Mouse (Mus musculus) cerebral cortex, adult 2 months (tissue): Measurements from ENCODE around the gene Gpx8.

Source experiments
- WGBS: fragments of 180-500 bp; shearing (Covaris S2); methylation state at CpG from one replicate; pipeline ENCODE4 v1.1.7; 2018; 5-methylcytosine and 5-hydroxymethylcytosine counted together

Gene Gpx8

DNA sequence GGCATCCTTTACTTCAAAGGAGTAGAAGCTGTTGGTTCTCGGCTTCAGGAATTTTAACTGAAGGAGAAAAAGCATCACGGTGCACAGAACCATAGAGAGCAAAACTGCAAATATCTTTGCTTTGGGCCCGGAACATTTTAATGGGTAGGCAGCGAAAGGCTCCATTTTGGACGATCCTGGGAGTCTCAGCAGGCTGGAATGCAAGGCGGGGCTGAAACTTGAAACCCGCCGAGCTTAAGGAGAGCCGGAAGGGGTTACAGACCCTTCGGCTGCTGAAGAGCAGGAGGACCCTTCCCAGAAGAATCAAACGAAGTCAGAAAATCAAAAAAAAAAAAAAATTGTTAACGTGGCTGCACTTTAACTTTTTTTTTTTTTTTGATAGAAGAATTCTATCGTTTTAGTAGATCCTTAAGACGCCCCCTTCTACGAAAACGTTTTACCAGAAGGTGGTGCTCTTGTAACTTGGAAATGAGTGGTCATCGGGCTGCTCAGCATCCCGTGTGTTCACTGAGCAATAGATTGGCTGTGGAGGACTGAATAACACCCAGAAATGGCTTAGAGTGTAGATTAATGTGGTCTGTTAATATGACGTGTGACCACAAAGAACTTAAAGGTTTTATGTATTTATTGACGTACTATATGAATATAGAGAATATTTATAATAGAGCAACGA is at the start of gene Gpx8:
Gene Gpx8 (minus strand): TSS at position 200 of the 673 bp plus-strand sequence.
- 2% methylated on average over 21 of the region's 21 CpGs for WGBS

DNA sequence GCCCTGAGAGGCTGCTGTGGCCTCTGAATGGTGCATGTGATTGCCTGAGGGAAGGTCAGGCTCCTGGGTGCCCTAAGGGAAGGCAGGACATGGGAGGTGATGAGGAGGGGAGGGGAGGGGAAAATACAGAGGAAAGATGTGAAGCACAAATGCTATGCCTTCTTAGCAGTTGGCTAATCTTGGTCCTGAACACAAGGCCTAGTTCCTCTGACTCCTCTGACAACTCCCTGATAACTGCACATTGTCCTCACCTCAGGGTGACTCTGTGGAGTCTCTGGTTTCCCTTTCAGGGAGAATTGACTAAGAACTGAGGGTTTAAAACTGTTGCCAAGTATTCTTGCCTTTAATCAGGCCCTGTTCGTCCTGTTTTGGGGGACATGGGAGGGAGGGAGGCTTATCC is 48.4 kb upstream of the Gpx8 start:
- WGBS: 79% methylated on average over 1 of the region's 1 CpGs

DNA sequence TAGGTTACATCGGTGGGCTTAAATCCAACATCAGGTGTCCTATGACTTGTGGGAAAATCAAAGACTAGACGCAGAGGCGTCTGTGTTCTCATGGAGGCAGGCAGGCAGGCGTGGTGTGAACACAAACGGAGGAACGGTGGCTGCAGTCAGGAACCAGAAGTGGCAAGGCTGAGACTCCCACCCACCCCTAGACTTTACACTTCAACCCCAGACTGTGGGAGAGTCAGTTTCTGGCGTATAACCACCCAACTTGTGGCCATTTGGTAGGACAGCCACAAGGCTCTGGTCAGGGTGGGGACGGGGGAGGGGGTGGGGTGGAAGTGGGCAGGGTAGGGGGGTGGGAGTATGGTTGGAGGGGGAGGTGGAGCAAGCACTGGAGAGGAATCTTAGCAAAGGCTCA is 44.3 kb upstream of the Gpx8 start:
- 75% methylated on average over 8 of the region's 8 CpGs for WGBS

DNA sequence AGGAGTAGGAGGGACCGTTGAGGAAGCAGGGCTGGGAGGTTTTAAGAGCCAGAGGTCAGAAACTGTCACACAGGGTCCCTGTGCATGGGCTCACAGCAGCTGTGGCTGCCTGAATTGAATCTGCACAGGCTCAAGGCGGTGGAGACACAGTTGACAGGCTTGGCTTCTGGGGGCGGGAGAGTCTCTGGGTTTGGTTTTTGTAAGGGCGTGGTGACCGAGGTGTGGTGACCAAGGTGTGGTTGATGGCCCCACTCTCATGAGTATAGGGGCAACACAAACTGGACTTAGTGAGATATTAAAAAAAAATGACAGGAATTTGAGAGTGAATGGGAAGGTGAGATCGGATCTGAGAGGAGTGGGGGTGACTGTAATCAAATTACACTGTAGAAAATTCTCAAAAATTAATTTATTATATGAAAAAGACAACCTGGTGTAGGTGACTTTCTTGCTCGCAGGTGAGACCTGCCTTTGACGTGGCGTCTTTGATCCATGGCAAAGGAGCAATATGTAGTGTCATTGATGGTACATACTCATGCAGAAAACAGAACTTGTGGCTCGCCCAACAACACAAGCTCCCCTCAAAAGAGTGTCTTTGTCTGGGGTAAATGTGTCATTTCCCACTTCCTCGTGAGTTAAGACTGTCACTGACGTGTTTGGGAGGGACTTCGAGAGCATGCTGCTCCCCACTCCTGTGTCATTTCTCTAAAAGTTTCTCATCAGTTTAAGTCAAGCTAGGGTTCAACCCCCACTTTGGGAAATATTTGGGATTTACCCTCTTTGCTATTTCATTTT is 41.2 kb upstream of the Gpx8 start:
- WGBS: 87% methylated on average over 13 of the region's 13 CpGs

DNA sequence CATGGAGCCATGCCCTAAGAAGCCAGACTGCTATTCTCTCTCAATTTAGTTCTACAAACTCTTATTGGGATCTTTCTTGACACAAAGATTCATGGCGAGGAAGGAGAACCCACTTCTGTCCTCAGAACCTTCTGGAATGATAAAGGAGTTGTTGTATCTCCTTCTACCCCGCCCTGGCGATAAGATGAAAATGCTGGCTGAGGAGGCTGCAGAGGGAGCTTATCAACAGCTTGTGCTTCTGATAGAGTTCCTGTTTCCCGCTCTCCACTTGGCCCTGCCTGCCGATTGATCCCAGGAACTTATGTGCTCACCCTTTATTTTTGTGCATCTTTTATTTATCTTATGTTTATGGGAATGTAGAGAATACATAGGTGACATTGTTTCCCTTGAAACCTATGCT is 38.5 kb upstream of the Gpx8 start:
- WGBS: 83% methylated on average over 5 of the region's 5 CpGs

DNA sequence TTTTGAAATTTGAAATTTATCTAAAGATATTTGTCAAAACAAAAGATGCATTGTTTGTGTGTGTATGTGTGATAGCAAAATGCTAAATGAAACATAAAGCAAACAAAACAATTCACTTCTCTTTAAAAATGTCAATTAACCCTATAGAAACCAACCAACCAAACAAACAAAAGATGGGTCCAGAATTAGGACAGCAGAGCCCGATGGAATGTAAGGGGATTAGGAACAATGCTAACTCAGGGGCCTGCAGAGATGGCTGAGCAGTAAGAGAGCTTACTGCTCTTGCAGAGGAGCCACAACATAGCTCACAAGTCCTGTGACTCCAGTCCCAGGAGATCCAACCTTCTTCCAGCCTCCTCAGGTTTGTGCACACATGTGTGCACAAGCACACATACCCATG is 35.9 kb upstream of the Gpx8 start:
- 38% methylated on average over 1 of the region's 1 CpGs for WGBS

DNA sequence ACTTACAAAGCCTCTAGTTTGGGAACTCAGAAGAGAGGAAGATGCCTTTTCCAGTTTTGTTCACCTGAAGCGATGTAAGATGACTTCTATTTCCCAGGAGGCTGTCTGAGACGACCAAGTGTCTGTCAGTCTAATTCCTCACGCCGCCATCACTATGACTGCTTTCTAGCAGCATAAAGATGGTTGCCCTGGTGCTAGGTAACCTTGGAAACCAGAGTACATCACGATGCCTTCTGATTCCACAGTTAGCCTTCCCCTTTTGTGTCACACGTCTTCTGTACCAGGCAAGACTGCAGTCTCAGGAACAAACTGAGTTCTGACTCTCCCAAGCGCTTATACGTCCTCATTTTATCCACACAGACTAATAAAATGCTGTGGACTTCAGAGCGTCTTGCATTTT is 32.8 kb upstream of the Gpx8 start:
- WGBS: 63% methylated on average over 9 of the region's 9 CpGs

DNA sequence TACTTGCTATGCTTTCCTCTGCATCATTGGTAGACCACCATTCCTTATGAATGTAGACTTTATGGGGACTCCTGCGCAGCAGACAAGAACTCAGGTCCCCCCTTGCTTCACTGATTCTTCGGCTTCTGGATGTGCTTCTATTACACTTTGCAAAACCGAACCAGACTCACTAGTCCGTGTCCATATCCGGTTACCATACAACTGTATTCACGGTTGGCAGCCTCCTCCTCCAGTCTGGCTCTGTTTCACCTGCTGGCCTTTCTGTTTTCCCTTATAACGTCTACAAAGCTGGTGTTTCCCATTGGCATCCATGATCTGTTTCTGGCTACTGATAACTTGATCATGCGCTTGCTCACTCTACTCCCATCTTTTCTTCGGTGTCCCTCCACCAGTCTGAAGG is 18.3 kb upstream of the Gpx8 start:
- WGBS: 86% methylated on average over 9 of the region's 9 CpGs

DNA sequence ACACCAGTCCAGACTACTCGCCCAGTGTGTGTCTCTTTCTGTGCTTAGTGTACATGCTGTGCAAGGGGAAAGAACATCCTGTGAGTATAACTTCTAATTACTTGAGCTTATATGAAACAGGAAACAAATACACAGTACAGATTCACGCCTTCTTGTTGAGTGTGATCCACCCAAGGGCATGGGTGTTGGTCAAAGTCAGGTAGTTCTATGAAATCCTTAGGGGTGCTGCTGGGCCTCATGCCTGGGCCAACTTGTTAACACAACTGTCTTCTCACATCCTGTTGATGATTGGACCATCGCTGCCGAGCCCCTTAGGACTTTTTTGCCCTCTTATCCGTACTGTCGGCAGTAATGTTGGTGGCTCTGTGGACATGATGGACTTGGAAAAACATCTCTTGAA is 15.5 kb upstream of the Gpx8 start:
- 87% methylated on average over 6 of the region's 6 CpGs for WGBS

DNA sequence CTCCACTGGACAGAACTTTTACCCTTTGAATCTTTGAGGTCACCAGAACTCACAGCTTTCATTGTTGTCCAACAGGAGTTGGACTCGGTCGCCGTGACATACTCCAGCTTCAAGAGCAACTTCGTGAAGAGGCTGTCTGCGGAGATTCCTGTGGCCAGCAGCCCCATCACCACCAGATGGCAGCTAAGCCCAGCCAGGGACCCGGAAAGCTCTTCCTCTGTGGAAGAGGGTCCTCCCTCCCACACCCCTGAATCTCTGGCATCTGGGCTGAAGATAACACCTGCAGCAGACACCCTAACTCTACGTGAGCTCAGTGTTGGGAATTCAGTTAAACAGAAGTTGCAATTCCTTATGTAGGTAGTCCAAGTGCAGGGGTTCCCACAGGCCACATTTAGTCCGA is 9.6 kb upstream of the Gpx8 start:
- WGBS: 51% methylated on average over 8 of the region's 8 CpGs

DNA sequence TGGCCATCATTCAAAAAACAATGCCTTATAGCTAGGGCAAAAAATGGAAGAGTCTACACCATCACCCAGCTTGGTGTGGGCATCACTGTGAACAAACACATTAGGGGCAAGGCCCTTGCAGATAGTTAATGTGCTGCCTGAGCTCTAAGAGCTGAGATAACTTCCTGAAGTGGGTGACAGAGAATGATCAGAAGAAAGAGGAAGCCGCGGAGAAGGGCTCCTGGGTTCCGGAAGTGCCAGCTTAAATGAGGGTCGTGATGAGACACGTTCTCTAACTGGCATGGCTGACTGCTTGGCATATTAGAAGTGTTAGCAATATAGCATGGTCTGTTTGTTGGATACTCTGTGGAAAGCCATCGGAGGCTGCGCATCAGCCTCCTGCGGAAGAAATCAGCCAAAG is 8.0 kb upstream of the Gpx8 start:
- 94% methylated on average over 8 of the region's 8 CpGs for WGBS

DNA sequence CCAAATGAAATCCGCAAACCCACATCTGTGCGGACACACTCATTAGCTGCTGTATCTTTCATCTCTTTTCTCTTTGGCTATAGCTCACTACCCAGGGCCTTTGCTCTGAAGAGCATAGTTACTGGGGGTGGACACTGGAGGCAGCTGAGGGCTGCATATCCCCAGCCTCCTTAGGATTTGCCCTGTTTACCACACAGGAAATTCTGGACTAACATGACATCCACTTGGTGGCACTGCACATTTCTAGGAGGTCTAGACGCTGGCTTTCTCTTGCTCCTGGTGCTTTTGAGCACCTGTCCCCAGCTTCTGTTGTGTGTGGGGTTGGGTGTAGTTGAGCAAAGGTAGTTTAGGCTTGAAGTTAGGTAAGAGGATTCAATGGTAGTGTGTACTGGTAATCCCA is 1.4 kb upstream of the Gpx8 start:
- 70% methylated on average over 3 of the region's 3 CpGs for WGBS

DNA sequence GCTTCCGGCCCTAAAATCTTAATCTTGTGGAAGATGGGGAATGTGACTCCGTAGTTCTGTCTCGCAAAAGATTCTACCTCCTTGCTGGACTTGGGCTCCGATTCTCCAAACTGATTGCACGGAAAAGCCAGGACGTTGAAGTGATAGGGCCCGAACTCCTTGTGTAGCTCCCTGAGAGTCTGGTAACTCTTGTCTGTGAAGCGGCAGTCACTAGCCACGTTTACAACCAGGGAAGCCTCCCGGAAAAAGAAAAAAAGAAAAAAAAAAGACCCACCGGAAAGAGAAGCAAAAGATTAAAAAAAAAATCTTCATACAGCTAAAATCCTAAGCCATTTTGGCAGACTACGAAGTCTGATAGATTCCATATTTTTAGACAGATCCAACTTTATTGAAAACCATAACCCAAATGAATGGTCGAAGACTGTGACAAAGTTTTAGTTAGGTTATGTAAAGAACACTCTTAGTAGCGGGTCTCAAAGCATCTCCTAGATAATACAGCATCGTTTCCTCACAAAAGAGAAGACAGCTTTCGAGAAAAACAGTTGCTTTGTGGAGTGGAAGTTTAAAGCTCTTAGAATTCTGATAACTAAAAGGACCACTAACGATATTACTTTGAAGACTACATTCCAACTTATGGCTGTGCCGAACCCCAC is 626 bp downstream of the Gpx8 start:
- WGBS: 44% methylated on average over 18 of the region's 18 CpGs

DNA sequence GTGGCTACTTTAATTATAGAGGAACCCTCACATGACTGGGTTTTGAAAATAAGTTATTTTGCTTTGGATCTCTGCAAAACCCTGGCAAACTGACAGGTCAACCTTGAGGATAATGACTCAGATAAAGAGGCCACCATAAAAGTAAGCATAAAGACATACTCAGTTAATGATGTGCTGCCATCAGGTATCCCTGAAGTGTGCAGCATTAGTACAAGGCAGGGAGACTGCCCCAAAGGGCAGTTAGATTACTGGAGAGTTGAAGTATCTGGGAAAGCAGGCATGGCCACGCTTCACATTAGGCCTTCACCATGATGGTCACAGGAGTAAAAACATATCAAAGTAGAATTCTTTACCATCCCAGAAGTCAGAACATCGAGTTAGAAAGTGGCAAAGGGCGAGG is 1.3 kb downstream of the Gpx8 start:
- WGBS: 80% methylated on average over 3 of the region's 3 CpGs

DNA sequence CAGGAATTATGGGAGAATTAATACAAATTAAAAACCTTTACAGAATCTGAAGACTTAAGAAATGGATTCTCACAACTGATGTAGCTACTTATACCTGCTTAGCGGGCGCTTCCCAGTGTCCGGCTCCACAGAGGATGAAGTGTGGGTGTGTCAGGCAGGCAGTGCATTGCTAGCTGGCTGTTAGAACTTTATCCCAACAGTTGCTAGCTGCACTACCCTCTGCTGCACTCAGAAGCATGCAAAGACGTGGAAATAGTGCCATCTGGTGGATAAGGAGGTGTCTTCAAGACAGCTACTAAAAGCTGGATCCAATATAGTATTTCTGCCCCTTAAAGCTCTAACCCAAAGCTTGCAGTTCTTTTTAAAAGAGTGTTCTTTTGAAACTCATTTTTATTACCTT is 10.4 kb downstream of the Gpx8 start:
- WGBS: 0% methylated on average over 4 of the region's 4 CpGs

DNA sequence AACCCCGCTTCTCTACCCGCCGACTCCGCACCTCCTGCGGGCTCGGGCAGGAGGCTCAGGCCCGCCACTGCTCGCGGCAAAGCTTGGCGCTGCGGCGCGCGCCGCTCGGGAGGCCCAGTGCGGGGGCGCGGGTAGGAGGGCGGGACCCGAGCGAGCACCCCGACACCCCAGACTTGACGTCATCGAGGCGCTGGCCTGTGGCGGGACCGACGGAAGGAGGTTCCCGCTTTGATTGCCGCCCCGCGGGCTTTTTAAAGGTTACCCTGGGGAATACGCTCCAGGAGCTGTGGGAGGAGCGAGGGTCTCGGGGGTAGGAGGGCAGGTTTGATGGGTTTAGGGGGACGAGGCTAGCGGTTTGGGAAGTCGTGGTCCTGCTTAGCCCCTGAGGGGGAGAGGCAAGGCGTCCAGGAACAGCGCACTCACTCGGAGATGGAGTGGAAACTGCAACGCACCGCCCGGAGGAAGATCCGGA is 11.2 kb downstream of the Gpx8 start, which contains the start of gene Cdc20b:
Gene Cdc20b (plus strand): TSS at position 162 of the 472 bp plus-strand sequence.
- 1% methylated on average over 46 of the region's 46 CpGs for WGBS

DNA sequence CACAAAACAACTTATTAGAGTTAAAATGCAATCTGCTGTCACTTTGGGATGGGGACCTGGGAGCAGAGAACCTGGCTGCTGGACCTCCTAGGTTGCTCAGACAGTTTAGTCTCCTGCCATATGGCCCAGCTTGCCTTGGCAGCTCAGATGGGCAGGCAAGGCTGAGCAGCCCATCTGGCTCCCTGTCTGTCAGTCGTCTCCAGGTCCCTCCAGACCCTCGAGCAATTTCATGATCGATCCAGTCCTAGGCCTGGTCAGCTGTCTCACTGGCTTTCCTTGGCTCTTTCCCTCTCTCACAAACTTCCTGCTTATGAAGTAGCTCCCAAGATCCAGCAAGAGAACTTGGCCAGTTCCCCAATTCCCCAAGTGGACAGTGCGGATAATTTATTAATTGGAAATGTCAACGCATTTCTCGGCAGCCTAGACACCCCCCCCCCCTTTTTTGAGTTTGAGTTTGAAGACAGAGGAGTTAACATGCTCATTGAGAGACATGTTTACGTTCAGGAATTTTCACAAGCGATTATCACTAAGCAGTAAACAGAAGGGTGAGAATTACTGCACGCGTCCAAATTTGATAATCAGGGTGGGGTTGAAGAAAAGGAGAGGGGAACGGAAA is 11.8 kb downstream of the Gpx8 start:
- 16% methylated on average over 11 of the region's 11 CpGs for WGBS

DNA sequence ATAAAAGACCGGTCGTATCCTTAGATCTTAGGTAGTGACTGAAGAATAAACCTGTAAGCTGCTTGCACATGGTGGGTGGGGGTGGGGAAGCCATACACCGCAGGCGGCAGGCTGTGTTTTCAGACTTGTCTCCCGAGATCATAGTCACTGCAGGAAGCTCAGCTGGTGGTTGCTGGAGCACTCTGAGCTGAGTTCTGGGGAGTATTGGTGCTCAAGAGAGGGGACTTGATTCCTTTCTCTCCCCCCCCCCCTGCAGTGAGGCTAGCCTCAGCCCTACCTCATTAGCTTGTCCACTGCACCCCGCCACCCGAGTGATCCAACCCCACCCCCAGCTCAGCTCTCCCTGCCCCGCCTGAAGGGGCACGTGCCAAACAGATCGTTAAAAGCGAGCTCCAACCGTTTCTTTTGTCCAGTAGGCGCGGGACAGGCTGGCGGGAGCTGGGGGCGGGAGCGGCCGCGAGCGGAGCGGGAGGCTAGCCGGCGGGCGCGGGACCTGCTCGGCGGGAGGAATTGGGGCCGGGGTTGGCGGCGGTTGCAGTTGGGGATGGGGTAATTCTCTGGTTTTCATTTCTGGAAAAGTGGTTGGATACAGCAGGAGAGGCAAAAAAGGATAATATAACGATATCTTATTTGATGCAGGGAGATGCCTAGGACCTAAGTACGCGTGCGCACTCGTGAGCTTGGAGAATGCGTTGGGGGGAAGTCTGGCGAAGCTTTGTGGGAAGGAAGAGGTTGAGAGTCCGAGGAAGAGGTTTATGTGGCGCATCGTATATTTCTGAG is 14.2 kb downstream of the Gpx8 start:
- WGBS: 1% methylated on average over 40 of the region's 40 CpGs

DNA sequence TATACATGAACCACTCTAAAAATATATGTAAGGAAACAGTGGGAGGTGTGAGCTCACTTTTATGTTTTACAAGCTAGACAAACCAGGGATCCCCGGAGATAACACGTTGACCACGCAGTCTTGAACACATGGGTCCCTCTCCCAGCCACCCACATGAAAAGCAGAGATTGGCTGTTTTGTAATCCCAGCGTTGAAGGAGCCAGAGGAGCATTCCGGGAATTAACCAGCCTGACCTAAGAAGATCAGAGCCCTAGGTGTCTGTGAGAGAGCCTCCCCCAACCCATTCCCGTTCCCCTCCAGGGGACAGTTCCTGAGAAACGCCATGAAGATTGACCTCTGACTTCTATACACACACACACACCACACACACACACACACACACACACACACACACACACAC is 14.9 kb downstream of the Gpx8 start:
- 6% methylated on average over 7 of the region's 7 CpGs for WGBS

DNA sequence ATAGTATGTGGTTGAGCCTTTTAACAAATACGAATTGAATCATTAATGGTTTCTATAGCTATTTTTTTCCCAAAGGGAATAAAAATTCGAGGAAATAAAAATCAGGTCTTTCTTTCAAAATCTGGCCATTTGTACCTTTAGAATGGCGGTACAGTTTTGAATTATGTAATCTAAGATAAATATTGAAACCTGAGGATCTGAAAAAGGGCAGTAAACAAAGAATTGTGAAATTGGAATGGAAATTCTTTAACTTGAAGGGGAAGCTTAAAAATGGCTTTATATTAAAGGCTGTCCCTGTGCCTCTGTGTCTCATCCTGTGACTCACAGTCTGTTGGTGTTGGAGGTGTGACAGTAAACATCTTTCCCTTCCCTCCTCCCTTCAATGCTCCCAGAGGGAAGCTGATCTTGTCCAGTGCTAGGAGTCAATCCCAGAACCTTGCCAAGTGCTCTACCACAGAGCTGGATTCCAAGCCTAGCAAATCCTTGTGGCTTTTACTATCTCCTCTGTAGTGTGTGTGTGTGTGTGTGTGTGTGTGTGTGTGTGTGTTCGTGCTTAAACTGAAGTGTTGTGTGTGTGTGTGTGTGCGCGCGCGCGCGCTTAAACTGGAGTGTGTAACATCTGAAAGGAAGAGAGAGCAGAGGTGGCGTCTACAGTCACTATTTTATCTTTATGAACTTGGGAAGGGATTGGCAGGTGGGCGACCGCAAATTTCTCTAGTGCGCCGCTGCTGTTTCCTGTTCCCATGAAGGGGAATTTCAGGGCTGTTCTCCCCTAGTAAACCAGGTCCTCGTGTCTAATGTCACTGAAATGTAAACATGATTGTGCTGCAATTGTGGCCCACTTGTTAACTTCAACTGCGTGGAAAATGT is 22.7 kb downstream of the Gpx8 start:
- 87% methylated on average over 17 of the region's 17 CpGs for WGBS

DNA sequence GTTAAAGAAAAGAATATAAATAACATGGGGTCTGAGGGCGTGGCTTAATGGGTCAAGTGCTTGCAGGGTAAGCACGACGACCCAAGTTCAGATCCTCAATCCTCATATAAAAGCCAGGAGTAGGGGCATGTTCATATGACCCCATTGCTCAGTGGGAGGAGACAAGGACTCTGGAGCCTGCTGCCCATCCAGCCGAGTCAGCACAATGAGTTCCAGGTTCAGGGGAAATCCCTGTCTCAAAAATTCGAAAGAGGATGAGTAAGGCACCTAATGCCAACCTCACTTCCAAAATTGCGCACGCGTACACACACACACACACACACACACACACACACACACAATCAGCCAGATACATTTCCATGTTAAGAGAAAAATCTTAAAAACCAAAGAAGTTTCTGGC is 23.7 kb downstream of the Gpx8 start:
- WGBS: 81% methylated on average over 8 of the region's 8 CpGs
